Mouse (Mus musculus): ENCODE data around the gene P2rx1.
A peak's percentile ranks its signal among the peaks of the same experiment; 100 is the strongest.

P2rx1 gene

GRCm38 (mm10) chr11:72998771-72999170, at the start of gene P2rx1:
P2rx1 (plus strand) TSS chr11:72999103.
- no peak for DNase-seq (ENCODE audit: low read depth, low spot score)

GRCm38 (mm10) chr11:72951137-72952000, 47.5 kb upstream of the P2rx1 start:
- DNase-seq (ENCODE audit: low read depth, low spot score): peak; percentile 6

GRCm38 (mm10) chr11:72952226-72952625, 46.7 kb upstream of the P2rx1 start:
- peak; percentile 37 for DNase-seq (ENCODE audit: low read depth, low spot score)

- DNase-seq (ENCODE audit: low read depth, low spot score): no peak
These were observed 46.2 kb upstream of the P2rx1 start for GRCm38 (mm10) chr11:72952697-72953096.

GRCm38 (mm10) chr11:72953116-72953439, 45.8 kb upstream of the P2rx1 start:
- DNase-seq (ENCODE audit: low read depth, low spot score): no peak

GRCm38 (mm10) chr11:72953440-72954151, 45.3 kb upstream of the P2rx1 start:
- peak; percentile 29 for DNase-seq (ENCODE audit: low read depth, low spot score)

- no peak for DNase-seq (ENCODE audit: low read depth, low spot score)
These were observed 44.7 kb upstream of the P2rx1 start for GRCm38 (mm10) chr11:72954216-72954615.

- DNase-seq (ENCODE audit: low read depth, low spot score): no peak
These were observed 43.4 kb upstream of the P2rx1 start for GRCm38 (mm10) chr11:72955339-72955974.

GRCm38 (mm10) chr11:72957318-72957717, 41.6 kb upstream of the P2rx1 start:
- no peak for DNase-seq (ENCODE audit: low read depth, low spot score)

GRCm38 (mm10) chr11:72959924-72960679, 38.8 kb upstream of the P2rx1 start:
- DNase-seq (ENCODE audit: low read depth, low spot score): no peak

- no peak for DNase-seq (ENCODE audit: low read depth, low spot score)
These were observed 38.2 kb upstream of the P2rx1 start for GRCm38 (mm10) chr11:72960723-72961071.

GRCm38 (mm10) chr11:72961072-72961980, 37.6 kb upstream of the P2rx1 start, which contains the start of gene Atp2a3:
Atp2a3 (plus strand) TSS chr11:72961169.
- no peak for DNase-seq (ENCODE audit: low read depth, low spot score)

- no peak for DNase-seq (ENCODE audit: low read depth, low spot score)
These were observed 36.5 kb upstream of the P2rx1 start for GRCm38 (mm10) chr11:72962378-72962777.

GRCm38 (mm10) chr11:72963058-72963788, 35.7 kb upstream of the P2rx1 start:
- no peak for DNase-seq (ENCODE audit: low read depth, low spot score)

- no peak for DNase-seq (ENCODE audit: low read depth, low spot score)
These were observed 35.1 kb upstream of the P2rx1 start for GRCm38 (mm10) chr11:72963789-72964294.

- DNase-seq (ENCODE audit: low read depth, low spot score): peak; percentile 40
These were observed 23.9 kb upstream of the P2rx1 start for GRCm38 (mm10) chr11:72974995-72975503.

GRCm38 (mm10) chr11:72982516-72982915, 16.4 kb upstream of the P2rx1 start:
- DNase-seq (ENCODE audit: low read depth, low spot score): no peak

- DNase-seq (ENCODE audit: low read depth, low spot score): no peak
These were observed 15.6 kb upstream of the P2rx1 start for GRCm38 (mm10) chr11:72983283-72983682.

- DNase-seq (ENCODE audit: low read depth, low spot score): no peak
These were observed 12.2 kb upstream of the P2rx1 start for GRCm38 (mm10) chr11:72986745-72987144.

- no peak for DNase-seq (ENCODE audit: low read depth, low spot score)
These were observed 11.7 kb upstream of the P2rx1 start for GRCm38 (mm10) chr11:72987234-72987633.

Measured in 3T3-L1 (cell line).